ENCODE assay signal across 8 mouse cellular contexts in the genomic region with DNA sequence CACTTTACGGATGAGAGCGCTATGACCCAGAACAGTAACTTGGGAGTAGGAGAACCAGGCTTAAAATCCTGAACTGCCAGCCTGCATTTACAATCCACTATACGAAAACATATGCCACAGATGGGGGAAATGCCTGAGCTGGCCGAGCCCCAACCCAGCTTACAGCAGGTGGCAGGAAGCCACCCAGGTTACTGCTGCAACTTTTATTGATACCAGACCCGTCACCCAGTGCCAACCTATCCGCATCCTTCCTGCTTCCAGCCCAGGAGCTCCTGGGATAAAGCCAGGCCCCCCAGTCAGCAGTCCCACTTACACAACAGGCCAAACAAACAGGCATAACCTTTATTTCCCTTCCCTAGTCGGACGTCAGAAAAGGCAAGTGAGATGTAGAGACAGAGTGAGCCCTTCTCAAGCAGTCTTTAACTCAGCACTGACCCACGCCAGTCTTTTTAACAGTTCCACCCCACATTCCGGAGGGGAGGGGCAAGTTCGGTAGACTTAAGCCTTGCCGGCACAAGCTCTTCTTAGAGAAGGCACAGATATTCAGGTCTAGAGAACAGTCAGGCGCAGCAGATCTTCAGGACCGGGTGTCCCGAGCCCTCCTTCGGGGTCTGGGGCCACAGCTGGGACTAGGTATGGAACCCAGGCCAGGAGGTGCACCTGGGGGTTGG. TPM values are rescaled to one million over a fixed set of nuclear protein-coding genes. Genes with fewer than 3 reads are reported as not detected.
DNase-seq lines count a peak whose midpoint lies in the region; ATAC-seq and TF ChIP-seq lines count a peak whose summit lies in the region.

No protein-coding gene starts in this region.

- peak overlapping the region; percentile 96 for H3K4me3 ChIP-seq in megakaryocyte, embryonic 14.5 days (replicated peaks)
- peak overlapping the region; percentile 81 for H3K4me3 ChIP-seq in limb, embryonic 13.5 days
- peak overlapping the region; percentile 64 for H3K4me3 ChIP-seq in stomach, postnatal 0 days (ENCODE audit: low read depth, low read length)

- peak; percentile 54 for DNase-seq in cerebellum, adult 11 months
- no peak for DNase-seq in cerebellum, adult 9-10 months
- DNase-seq in stomach, postnatal 0 days (ENCODE audit: low spot score), result no peak
- DNase-seq in spleen, adult 18-20 months, result no peak
- no peak for DNase-seq in adrenal gland, postnatal 36 days

- H3K27me3 ChIP-seq in megakaryocyte, embryonic 14.5 days (replicated peaks), result peaks cover 13% of the 10 kb centered on the region
- H3K27me3 ChIP-seq in limb, embryonic 13.5 days, result peaks cover 13% of the 10 kb centered on the region
- H3K27me3 ChIP-seq in stomach, postnatal 0 days (ENCODE audit: control insufficient read depth, insufficient read depth, low read length), result no peaks in the 10 kb centered on the region

- whole genome bisulfite sequencing in limb, embryonic 13.5 days, result 58% methylated on average over 16 of the region's 16 CpGs
- WGBS in stomach, postnatal 0 days, result 68% methylated on average over 16 of the region's 16 CpGs

- ATAC-seq in megakaryocyte, adult 5-6 weeks (ENCODE audit: poor library complexity, severe bottlenecking), result no peak
- no peak for ATAC-seq in limb, embryonic 13.5 days (ENCODE audit: low FRiP score, low read depth)
- ATAC-seq in stomach, postnatal 0 days (ENCODE audit: low FRiP score, low TSS enrichment), result no peak

- peaks cover 49% of the 10 kb centered on the region for H3K4me1 ChIP-seq in megakaryocyte, embryonic 14.5 days
- H3K4me1 ChIP-seq in limb, embryonic 13.5 days, result peaks cover 50% of the 10 kb centered on the region
- H3K4me1 ChIP-seq in stomach, postnatal 0 days (replicated peaks; ENCODE audit: control insufficient read depth, insufficient read depth), result peaks cover 8% of the 10 kb centered on the region

- peak overlapping the region; percentile 90 for H3K9ac ChIP-seq in limb, embryonic 13.5 days
- peak overlapping the region; percentile 85 for H3K9ac ChIP-seq in stomach, postnatal 0 days (ENCODE audit: low read length)

- no peak for TF ChIP-seq EP300 in stomach, postnatal 0 days (optimal IDR thresholded peaks at IDR 0.05)

- H3K36me3 ChIP-seq in megakaryocyte, embryonic 14.5 days (replicated peaks; ENCODE audit: low read length), result peaks cover 42% of the 10 kb centered on the region
- peaks cover 14% of the 10 kb centered on the region for H3K36me3 ChIP-seq in limb, embryonic 13.5 days
- H3K36me3 ChIP-seq in stomach, postnatal 0 days (ENCODE audit: control insufficient read depth, insufficient read depth, low read length), result no peaks in the 10 kb centered on the region; the same call in 1 of the 2 replicates

- H3K4me2 ChIP-seq in limb, embryonic 13.5 days (replicated peaks), result peak overlapping the region; percentile 94
- peak overlapping the region; percentile 86 for H3K4me2 ChIP-seq in stomach, postnatal 0 days (replicated peaks; ENCODE audit: low read depth)

- no peak overlapping the region for H3K27ac ChIP-seq in limb, embryonic 13.5 days
- no peak overlapping the region for H3K27ac ChIP-seq in stomach, postnatal 0 days (replicated peaks)

- no peaks in the 10 kb centered on the region for H3K9me3 ChIP-seq in megakaryocyte, embryonic 14.5 days
- no peaks in the 10 kb centered on the region for H3K9me3 ChIP-seq in limb, embryonic 13.5 days
- H3K9me3 ChIP-seq in stomach, postnatal 0 days (ENCODE audit: control insufficient read depth, low read length), result no peaks in the 10 kb centered on the region

- TF ChIP-seq CTCF in stomach, postnatal 0 days (IDR thresholded peaks at IDR 0.05; ENCODE audit: low read depth), result no peak

RNA-seq across cellular contexts. Expression of a gene that starts 1.5 kb away (rescaled TPM):
- 51.7 and 76.8 TPM in 2 replicates for polyA plus RNA-seq in megakaryocyte, embryonic 14.5 days (2012; ENCODE audit: insufficient read depth, low replicate concordance)
- 15.8 and 18.2 TPM in 2 replicates for total RNA-seq in megakaryocyte, adult 5-6 weeks (2015)
- 15.5 and 26.2 TPM in 2 replicates for total RNA-seq in megakaryocyte, adult 5-6 weeks (2017)
- polyA plus RNA-seq in limb, embryonic 13.5 days (2015; fragmentation: Nextera tagmentation; extraction: Ambion mirVana), result 74.9 and 76.6 TPM in 2 replicates
- 38.0 and 40.2 TPM in 2 replicates for polyA plus RNA-seq in stomach, postnatal 0 days (2015; fragmentation: Nextera tagmentation; extraction: Ambion mirVana)
- 10 to 100 TPM; 39.2 to 42.6 TPM for total RNA-seq in adrenal gland, postnatal 36 days (2021)

RNA-seq across cellular contexts. Expression of a gene that starts 11.1 kb away (rescaled TPM):
- polyA plus RNA-seq in megakaryocyte, embryonic 14.5 days (2012; ENCODE audit: insufficient read depth, low replicate concordance), result 22.2 and 369 TPM in 2 replicates
- total RNA-seq in megakaryocyte, adult 5-6 weeks (2015), result 80.5 and 92.2 TPM in 2 replicates
- 73.5 and 100 TPM in 2 replicates for total RNA-seq in megakaryocyte, adult 5-6 weeks (2017)
- polyA plus RNA-seq in limb, embryonic 13.5 days (2015; fragmentation: Nextera tagmentation; extraction: Ambion mirVana), result 104 and 106 TPM in 2 replicates
- 129 TPM in 2 replicates for polyA plus RNA-seq in stomach, postnatal 0 days (2015; fragmentation: Nextera tagmentation; extraction: Ambion mirVana)
- total RNA-seq in adrenal gland, postnatal 36 days (2021), result 100 to 1,000 TPM; 103 to 123 TPM

RNA-seq across cellular contexts. Expression of a gene that starts 12.1 kb away (rescaled TPM):
- polyA plus RNA-seq in megakaryocyte, embryonic 14.5 days (2012; ENCODE audit: insufficient read depth, low replicate concordance), result 2.2 and 3.9 TPM in 2 replicates
- total RNA-seq in megakaryocyte, adult 5-6 weeks (2015), result 12.9 and 13.4 TPM in 2 replicates
- total RNA-seq in megakaryocyte, adult 5-6 weeks (2017), result 50.2 and 52.1 TPM in 2 replicates
- 405 and 439 TPM in 2 replicates for polyA plus RNA-seq in limb, embryonic 13.5 days (2015; fragmentation: Nextera tagmentation; extraction: Ambion mirVana)
- polyA plus RNA-seq in stomach, postnatal 0 days (2015; fragmentation: Nextera tagmentation; extraction: Ambion mirVana), result 73.7 and 80.0 TPM in 2 replicates
- total RNA-seq in adrenal gland, postnatal 36 days (2021), result 10 to 100 TPM; 79.1 to 85.0 TPM

RNA-seq across cellular contexts. Expression of a gene that starts 15.0 kb away (rescaled TPM):
- 3.6 and 10.6 TPM in 2 replicates for polyA plus RNA-seq in megakaryocyte, embryonic 14.5 days (2012; ENCODE audit: insufficient read depth, low replicate concordance)
- total RNA-seq in megakaryocyte, adult 5-6 weeks (2015), result not detected in 2 replicates
- not detected in 2 replicates for total RNA-seq in megakaryocyte, adult 5-6 weeks (2017)
- 5.1 and 5.5 TPM in 2 replicates for polyA plus RNA-seq in limb, embryonic 13.5 days (2015; fragmentation: Nextera tagmentation; extraction: Ambion mirVana)
- 4.3 and 5.9 TPM in 2 replicates for polyA plus RNA-seq in stomach, postnatal 0 days (2015; fragmentation: Nextera tagmentation; extraction: Ambion mirVana)
- total RNA-seq in adrenal gland, postnatal 36 days (2021), result 10 to 100 TPM; 39.3 to 40.3 TPM

RNA-seq across cellular contexts. Expression of a gene that starts 19.1 kb away (rescaled TPM):
- not detected in 2 replicates for polyA plus RNA-seq in megakaryocyte, embryonic 14.5 days (2012; ENCODE audit: insufficient read depth, low replicate concordance)
- total RNA-seq in megakaryocyte, adult 5-6 weeks (2015), result not detected in 2 replicates
- not detected in 2 replicates for total RNA-seq in megakaryocyte, adult 5-6 weeks (2017)
- 0.14 TPM in 1 of 2 replicates, not detected in the other for polyA plus RNA-seq in limb, embryonic 13.5 days (2015; fragmentation: Nextera tagmentation; extraction: Ambion mirVana)
- polyA plus RNA-seq in stomach, postnatal 0 days (2015; fragmentation: Nextera tagmentation; extraction: Ambion mirVana), result 0.05 and 0.07 TPM in 2 replicates
- not detected for total RNA-seq in adrenal gland, postnatal 36 days (2021)

Comparison
In these comparisons a context has a peak if more than half of its experiments do, and no peak if none do; other contexts are left out.
1. RNA of a gene that starts 12.1 kb away (polyA plus RNA-seq): 405 to 439 TPM in limb, embryonic 13.5 days and 73.7 to 80.0 TPM in stomach, postnatal 0 days; 2.2 to 3.9 TPM in megakaryocyte, embryonic 14.5 days; every median in the first group is over 10 times any median in the second.
2. Peak in every context shown above with its lines, with median percentiles within 50 percentile points of each other: H3K4me3 ChIP-seq.